Mouse (Mus musculus) hematopoietic stem cell, adult 5-6 weeks (primary cell): ENCODE results near the gene B3gnt2. TPM values are rescaled to one million over a fixed set of nuclear protein-coding genes. Genes with fewer than 3 reads are reported as not detected.
"Not testable (repeated sequence)": the region's sequence is repeated elsewhere in the genome, so short reads cannot be mapped to it uniquely, and the experiment has no call there.

Experiments used
- ATAC-seq, 2 experiments: fragments of 125-278 bp in 1 of 2; replicated peaks in 1 of 2; 2 replicates each; pipeline ENCODE4 v1.8.0; 2016 to 2017; ENCODE audit warnings: inconsistent platforms in 2 of 2, mild to moderate bottlenecking in 2 of 2, moderate number of reproducible peaks in 2 of 2, low read depth in 1 of 2, moderate TSS enrichment in 1 of 2; ENCODE audit not compliant: low FRiP score in 2 of 2, poor library complexity in 2 of 2, severe bottlenecking in 2 of 2, insufficient read depth in 1 of 2, low TSS enrichment in 1 of 2
- total RNA-seq: library from RNA; stranded (forward); fragments of 172-1452, 232-1000 nt; gene quantifications from 2 replicates; pipeline ENCODE4 v1.2.3, GENCODE M21; 2017

B3gnt2 gene
- total RNA-seq, 1 experiment from 2014 or later: 13.7 TPM

DNA sequence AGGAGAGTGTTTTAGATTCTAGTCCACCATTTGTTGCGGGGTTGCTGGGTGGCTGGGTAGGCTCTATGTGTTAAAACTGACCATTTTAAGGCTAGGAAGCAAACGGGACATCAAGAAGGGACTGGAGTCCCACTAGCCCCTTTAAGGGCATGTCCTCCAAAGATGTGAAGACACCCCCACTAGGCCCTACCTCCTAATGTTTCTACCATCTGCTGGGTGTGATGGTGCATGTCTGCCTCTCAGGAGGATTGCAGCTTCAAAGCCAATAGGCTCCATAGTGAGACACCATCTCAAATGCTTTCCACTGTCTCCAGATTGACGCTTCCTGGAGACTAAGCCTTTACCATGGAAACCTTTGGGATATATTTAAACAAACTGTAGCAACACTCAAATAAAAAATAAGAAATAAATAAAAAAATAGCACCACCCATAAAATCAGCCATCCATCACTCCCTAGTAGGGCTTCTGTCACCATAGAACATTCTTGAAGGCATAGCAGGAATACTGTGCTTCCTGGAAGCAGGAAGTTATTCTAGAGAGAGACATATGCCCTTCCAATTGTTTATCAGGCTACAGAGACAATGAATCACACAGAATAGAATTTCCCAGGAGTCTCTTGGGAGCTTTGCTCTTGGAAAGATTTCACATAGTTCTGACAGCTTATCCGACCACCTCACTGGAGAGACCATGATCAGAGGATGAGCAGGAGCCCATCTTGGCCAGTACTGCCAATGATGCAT lies 97.0 kb downstream of the B3gnt2 start:
- no peak for ATAC-seq

- no peak for ATAC-seq
Measured at GRCm38 (mm10) chr11:22763055-22763454, 97.7 kb downstream of the B3gnt2 start.

GRCm38 (mm10) chr11:22762236-22762927 lies 98.4 kb downstream of the B3gnt2 start:
- no peak; a peak in 1 of 4 replicates for ATAC-seq

GRCm38 (mm10) chr11:22759783-22760182 lies 101.0 kb downstream of the B3gnt2 start:
- no peak for ATAC-seq

DNA sequence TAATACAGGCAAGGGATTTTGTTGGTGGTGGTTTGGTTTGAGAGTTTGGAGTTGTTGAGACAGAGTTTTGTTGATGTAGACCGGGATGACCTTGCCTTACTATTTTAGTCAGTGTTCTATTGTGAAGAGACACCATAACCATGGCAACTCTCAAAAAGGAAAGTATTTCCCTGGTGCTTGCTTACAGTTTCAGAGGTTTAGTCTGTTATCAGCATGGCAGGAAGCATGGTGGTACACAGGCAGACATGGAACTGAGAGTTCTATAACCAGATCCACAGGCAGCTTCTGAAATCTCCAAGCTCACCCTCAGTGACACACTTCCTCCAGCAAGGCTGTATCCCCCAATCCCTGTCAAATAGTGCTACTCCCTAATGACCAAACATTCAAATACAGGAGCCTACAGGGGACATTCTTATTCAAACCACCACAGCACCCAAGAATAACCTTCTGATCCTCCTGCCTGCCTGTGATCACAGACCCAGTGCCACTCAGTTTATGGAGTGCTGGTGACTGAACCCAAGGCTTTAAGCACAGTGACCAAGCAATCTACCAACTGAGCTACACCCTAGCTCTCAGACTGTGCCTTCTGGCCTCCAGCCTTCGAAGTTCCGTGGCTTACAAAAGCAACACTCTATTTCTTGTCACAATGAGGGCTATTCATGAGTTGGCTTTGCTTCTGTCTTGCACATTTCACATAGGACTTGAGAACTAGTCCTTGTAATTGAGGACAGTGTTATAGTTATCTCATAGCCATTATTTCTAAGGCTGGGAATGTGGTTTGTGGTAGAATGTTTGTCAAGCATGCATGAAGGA lies 104.4 kb downstream of the B3gnt2 start:
- peak in 1 of 2 experiments; percentile 46; a peak in 2 of 4 replicates for ATAC-seq

DNA sequence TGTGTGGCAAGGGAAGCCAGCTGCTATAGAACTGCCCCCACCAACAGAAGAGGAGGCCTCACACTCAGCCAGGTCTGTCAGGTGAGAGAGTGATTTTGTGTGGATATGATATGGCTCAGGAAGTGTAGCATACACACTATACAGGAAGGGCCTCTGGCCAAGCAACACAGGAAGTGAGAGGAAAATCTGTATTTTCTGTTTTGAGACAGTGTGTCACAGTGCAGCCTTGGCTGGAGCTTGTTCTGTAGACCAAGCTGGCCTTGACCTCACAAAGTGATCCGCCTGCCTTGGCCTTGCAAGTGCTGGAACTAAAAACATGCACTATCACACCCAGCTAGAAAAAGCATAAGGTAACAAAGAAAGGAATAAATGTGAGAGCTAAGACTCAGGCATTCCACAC lies 105.6 kb downstream of the B3gnt2 start:
- ATAC-seq: 0 out of 4 replicates have a peak, but pooled peaks of 1 of the 2 experiments have one; percentile 13

GRCm38 (mm10) chr11:22752596-22752995 lies 108.2 kb downstream of the B3gnt2 start:
- ATAC-seq: no peak

- no peak for ATAC-seq
Measured at GRCm38 (mm10) chr11:22751592-22751991, 109.2 kb downstream of the B3gnt2 start.

- no peak for ATAC-seq
Measured at GRCm38 (mm10) chr11:22747406-22747805, 113.4 kb downstream of the B3gnt2 start.

GRCm38 (mm10) chr11:22745356-22745755 lies 115.4 kb downstream of the B3gnt2 start:
- ATAC-seq: no peak

- no peak for ATAC-seq
Measured at GRCm38 (mm10) chr11:22743561-22744269, 117.0 kb downstream of the B3gnt2 start.

DNA sequence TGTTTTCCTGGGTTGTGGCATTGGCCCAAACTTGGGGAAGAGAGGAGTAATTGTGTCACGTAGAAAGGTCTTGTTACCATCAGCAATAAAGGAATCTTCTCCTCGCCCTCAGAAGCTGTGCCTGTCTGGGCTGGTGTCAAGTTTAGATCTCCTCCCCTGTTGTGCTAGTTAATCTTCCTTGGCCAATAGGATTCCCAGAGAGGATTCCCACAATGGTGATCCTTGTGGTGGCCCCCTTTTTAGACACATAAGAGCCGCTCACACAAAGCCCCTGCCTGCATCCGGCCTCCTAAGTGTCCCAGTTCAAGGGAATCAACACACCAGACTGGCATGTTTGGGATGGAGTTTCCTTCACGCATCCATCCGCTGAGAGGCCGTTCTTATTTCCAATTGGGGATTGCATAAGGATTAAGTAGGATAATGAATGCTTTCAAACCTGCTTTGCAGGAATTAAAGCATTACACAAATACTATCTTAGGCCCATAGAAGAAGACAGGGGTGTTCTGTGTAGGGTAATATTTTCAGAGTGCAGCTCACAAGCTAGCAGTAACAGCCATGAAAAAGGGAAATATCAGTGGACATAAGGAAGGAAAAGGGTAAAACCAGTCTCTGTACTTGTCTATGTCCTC lies 118.6 kb downstream of the B3gnt2 start:
- ATAC-seq: no peak

- no peak for ATAC-seq
Measured at GRCm38 (mm10) chr11:22741436-22741835, 119.3 kb downstream of the B3gnt2 start.

DNA sequence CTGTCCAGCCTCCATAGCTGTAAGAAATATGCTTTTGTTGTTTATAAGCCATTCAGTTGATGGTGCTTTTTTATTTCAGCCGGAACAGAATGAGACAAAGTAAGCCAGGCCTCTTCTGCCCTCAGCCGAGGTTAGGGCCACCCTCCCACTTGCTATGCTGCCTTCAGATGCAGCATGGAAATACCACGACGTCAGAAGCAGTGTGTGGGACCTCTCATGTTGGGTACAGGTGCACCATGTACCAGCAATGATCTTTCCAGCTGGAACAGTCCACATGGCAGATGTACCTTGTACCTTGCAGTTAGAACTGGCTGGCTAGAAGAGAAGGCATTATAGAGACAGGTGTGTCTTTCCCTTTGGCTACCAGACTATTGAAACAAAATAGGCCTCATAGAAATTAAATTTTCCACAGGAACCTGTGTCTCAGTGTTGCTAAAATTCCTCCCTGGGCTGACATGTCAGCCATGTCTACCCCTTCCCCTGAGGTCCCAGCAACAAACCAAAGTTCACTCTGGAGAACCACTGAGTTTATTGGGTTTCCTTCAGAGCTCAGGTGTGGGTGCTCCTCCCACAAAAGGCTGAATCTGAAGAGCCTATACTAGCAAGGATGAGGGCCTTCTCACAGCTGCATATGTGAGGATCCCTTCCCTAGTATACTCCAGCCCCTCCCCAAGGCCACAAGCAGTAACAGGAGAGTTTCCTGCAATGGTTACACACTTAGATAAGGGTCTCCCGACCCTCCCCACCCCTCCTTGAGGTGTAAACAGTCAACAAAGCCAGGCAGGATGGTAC lies 121.1 kb downstream of the B3gnt2 start:
- ATAC-seq: no peak

DNA sequence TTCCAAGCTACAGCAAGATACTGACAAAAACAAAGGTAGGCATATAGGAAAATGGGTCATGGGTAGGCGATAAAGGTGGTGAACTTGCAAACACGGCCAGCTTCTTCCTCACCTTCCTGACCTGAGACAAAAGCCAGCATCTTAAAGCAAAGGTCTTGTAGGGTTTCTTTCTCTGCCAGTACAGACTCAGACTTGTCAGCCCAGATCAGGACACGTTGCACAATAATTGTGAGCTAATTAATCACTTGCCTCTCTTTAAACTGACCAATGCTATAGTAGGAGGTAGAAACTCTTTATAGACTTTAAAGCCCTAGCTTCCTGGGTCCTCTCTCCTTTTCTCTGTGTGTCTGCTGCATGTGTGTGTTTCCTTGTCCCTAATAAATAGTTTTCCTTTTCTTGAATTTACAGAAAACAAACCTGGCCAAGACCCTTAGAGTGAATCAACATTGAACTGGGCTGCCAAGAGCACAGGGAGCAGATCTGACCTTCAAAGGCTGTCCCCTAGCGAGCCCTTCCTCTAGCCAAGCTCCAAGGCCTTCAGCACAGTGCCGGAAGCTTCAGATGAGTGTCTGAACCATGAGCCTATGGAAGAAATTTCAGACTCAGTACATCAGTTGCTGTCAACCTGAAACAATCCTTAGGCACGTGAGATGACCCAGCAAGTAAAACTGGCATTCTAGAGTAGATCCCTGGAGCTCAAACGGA lies 124.1 kb downstream of the B3gnt2 start:
- no peak for ATAC-seq

DNA sequence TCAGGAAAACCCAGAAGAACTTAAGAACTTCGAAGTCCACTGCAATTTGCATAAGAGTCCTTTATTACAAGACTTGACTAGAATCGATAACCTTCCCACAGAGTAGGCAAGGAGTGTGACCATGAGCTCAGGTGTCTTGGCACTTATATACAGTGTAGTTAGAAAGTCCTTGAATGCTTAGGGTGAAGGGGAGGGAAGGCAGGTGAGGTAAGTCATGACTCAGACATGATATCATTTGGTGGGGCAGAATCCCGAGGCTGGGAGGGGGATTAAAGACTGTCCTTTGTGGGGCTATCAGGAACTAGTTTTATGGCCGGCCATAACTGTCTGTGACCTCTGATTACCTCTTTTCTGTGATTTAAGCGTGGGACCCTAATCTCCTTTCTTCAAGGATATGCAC lies 125.6 kb downstream of the B3gnt2 start:
- not testable (repeated sequence) for ATAC-seq
